Mouse (Mus musculus) midbrain, embryonic 11.5 days (tissue): ENCODE data around the gene Zim1. TPM values are rescaled to one million over a fixed set of nuclear protein-coding genes. Genes with fewer than 3 reads are reported as not detected.

Source experiments
- ATAC-seq: fragments of 200-750 bp; cut with Nextera tagmentation; 2 replicates; pipeline ENCODE4 v1.8.0; 2017; ENCODE audit warnings: moderate TSS enrichment, moderate library complexity; ENCODE audit not compliant: low FRiP score
- DNase-seq: peaks from one replicate; pipeline ENCODE4 v3.0.0; 2015; ENCODE audit warnings: low spot score; ENCODE audit errors: missing footprints
- H3K27ac ChIP-seq: fragments of 300-500 bp; sonication (generic); 2 replicates; pipeline ENCODE4 v1.5.1; 2014; ENCODE audit warnings: low read depth, low read length
- H3K27me3 ChIP-seq: fragments of 300-500 bp; sonication (generic); 2 replicates; pipeline ENCODE4 v1.6.1; 2014; ENCODE audit warnings: mild to moderate bottlenecking, low read length, moderate library complexity, mixed read lengths; ENCODE audit not compliant: control insufficient read depth, insufficient read depth
- H3K36me3 ChIP-seq: fragments of 300-500 bp; sonication (generic); 2 replicates; pipeline ENCODE4 v1.6.1; 2014; ENCODE audit warnings: mild to moderate bottlenecking, low read length, moderate library complexity, mixed read lengths; ENCODE audit not compliant: control insufficient read depth, insufficient read depth
- H3K4me1 ChIP-seq: fragments of 300-500 bp; sonication (generic); 2 replicates; pipeline ENCODE4 v1.6.1; 2014; ENCODE audit warnings: low read length; ENCODE audit not compliant: control insufficient read depth, insufficient read depth
- H3K4me2 ChIP-seq: fragments of 300-500 bp; sonication (generic); 2 replicates; pipeline ENCODE4 v1.6.1; 2014; ENCODE audit warnings: mild to moderate bottlenecking, moderate library complexity
- H3K4me3 ChIP-seq: fragments of 300-500 bp; sonication (generic); 2 replicates; pipeline ENCODE4 v1.5.1; 2014; ENCODE audit warnings: low read depth, low read length
- H3K9ac ChIP-seq: fragments of 300-500 bp; sonication (generic); 2 replicates; pipeline ENCODE4 v1.6.1; 2014; ENCODE audit warnings: low read length
- H3K9me3 ChIP-seq: fragments of 300-500 bp; sonication (generic); 2 replicates; pipeline ENCODE4 v1.6.1; 2016; ENCODE audit warnings: low read length; ENCODE audit not compliant: control insufficient read depth
- WGBS: fragments of 180-500 bp; shearing (Covaris S2); extraction: QIAGEN DNeasy Blood & Tissue Kit; methylation state at CpG from one replicate; pipeline ENCODE4 v1.1.7; 2014; 5-methylcytosine and 5-hydroxymethylcytosine counted together
- polyA plus RNA-seq: library from polyadenylated mRNA; unstranded; fragments of >200 nt; fragmentation: Nextera tagmentation; extraction: Ambion mirVana; gene quantifications from 2 replicates; pipeline ENCODE4 v1.2.1, GENCODE M21; 2014

The Zim1 gene
- polyA plus RNA-seq, 1 experiment from 2014 or later = 0.93 TPM

DNA sequence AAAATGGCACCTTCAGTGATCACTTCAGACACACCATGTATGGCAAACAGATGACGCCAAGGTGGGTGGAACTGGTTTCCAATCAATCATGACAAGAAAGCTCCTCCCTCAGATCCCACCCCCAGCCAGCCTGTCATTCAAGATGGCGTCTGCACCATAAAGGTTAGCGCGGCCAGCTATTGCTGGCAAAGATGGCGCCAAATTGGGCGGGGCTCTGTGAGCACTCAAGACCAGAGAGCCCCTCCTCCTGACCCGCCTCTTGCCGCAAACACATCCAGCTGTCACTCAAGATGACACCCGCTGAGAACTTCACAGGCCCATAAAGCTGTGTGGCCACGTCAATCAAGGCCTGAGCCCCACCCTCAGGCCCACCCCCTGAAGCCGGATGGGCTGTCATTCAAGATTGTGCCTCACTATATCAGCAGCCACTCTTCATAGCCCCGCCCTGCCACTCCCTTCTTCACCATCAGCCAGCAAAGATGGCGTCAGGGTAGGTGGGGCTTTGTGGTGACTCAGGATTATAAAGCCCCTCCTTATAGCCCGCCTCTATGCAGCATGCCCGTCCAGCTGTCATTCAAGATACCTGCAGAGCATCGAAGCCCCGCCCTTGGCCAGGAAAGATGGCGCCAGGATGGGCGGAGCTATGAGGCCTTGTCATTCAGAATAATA lies 32.1 kb upstream of the Zim1 start:
- H3K9me3 ChIP-seq = peaks cover 20% of the 10 kb centered on the region
- H3K4me2 ChIP-seq = peak overlapping the region; percentile 47
- peak overlapping the region; percentile 58; the same call in 1 of the 2 replicates for H3K4me3 ChIP-seq
- peak; percentile 83 for ATAC-seq
- no peaks in the 10 kb centered on the region for H3K4me1 ChIP-seq
- 47% methylated on average over 19 of the region's 19 CpGs for WGBS
- H3K27ac ChIP-seq = peak overlapping the region; percentile 77
- H3K36me3 ChIP-seq = no peaks in the 10 kb centered on the region
- H3K27me3 ChIP-seq = no peaks in the 10 kb centered on the region
- no peak overlapping the region; the same call in 1 of the 2 replicates for H3K9ac ChIP-seq
- DNase-seq = peak; percentile 98

DNA sequence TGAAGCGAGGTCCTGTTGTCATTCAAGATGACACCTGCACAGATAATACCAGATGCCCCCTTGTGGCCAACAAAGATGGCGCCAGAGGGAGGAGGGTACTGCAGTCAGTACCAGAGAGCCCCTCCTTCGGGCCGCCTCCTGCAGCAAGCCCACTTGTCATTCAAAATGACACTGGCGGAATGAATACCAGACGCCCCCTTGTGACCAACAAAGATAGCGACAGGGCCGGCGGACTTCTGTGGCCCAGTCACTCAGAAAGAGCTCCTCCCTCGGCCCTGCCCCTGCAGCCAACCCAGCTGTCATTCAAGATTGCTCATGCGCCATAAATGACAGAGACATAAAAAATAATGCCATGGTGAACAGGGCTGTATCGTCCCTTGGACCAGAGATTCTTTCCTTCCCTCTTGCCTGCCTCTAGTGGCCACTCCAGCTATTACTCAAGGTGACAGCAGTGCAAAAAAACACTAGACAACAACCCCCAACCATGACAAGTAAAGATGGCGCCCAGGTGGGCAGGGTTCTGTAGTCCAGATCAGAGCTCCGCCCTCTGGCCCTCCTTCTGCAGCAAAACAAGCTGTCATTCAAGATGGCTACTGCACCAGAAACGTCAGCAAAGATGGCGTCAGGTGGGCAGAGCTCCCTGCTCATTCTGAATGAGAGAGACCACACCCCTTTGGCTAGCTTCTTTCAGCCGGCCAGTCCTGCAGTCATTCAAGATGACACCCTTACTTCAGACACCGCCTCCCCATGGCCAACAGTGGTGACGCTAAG lies 31.3 kb upstream of the Zim1 start:
- peak overlapping the region; percentile 58; the same call in 1 of the 2 replicates for H3K4me3 ChIP-seq
- H3K27me3 ChIP-seq = no peaks in the 10 kb centered on the region
- H3K4me1 ChIP-seq = no peaks in the 10 kb centered on the region
- DNase-seq (peak; percentile 93), ATAC-seq (peak; percentile 51)
- WGBS = 56% methylated on average over 19 of the region's 19 CpGs
- H3K36me3 ChIP-seq = no peaks in the 10 kb centered on the region
- H3K9ac ChIP-seq = peak overlapping the region; percentile 10; the same call in 1 of the 2 replicates
- peak overlapping the region; percentile 77 for H3K27ac ChIP-seq
- H3K9me3 ChIP-seq = peaks cover 20% of the 10 kb centered on the region
- H3K4me2 ChIP-seq = peak overlapping the region; percentile 37

- Histone ChIP-seq H3K9ac (no peak overlapping the region), H3K4me1 (no peaks in the 10 kb centered on the region), H3K4me2 (no peak overlapping the region), H3K36me3 (peaks cover 8% of the 10 kb centered on the region; the same call in 1 of the 2 replicates), H3K9me3 (no peaks in the 10 kb centered on the region), H3K27me3 (no peaks in the 10 kb centered on the region), H3K27ac (no peak overlapping the region), H3K4me3 (no peak overlapping the region)
- DNase-seq = no peak
- ATAC-seq = no peak
- WGBS = 95% methylated on average over 15 of the region's 15 CpGs
Measured at GRCm38 (mm10) chr7:6709396-6709795, 13.1 kb upstream of the Zim1 start.

DNA sequence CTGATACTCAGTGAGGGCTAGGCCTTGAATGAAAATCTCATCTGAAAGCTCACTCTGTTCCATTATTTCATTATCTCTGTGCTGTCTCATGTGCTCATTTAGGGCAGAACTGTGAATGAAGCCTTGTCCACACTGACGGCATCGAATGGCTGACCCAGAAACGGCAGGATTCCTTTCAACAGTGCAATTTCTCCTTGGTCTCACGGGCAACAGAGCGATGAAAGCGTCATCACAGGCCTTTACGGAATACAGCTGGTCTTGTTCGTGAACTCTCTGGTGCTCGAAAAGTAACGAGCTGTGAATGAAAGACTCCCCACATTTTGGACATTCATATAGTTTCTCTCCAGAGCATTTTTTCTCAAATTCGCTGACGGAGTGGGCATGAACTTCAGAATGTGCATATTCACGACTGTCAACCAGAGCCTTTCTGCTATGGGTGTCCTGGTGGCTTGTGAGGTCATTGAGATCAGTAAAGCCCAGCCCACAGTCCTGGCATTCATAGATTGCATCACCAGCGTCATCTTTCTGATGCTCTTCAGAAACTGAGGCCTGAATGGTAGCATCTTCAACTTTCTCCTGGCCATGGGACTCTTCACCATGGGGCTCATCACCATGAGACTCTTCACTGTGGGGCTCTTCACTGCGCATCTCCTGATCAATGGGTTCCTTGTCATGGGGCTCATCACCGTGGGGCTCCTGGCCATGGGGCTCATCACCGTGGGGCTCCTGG lies 12.4 kb upstream of the Zim1 start:
- H3K4me1 ChIP-seq = no peaks in the 10 kb centered on the region
- no peaks in the 10 kb centered on the region for H3K27me3 ChIP-seq
- H3K9me3 ChIP-seq = no peaks in the 10 kb centered on the region
- no peak for ATAC-seq
- WGBS = 91% methylated on average over 17 of the region's 17 CpGs
- H3K4me2 ChIP-seq = no peak overlapping the region
- H3K27ac ChIP-seq = no peak overlapping the region
- no peak overlapping the region for H3K4me3 ChIP-seq
- peaks cover 8% of the 10 kb centered on the region; the same call in 1 of the 2 replicates for H3K36me3 ChIP-seq
- DNase-seq = no peak
- H3K9ac ChIP-seq = no peak overlapping the region

DNA sequence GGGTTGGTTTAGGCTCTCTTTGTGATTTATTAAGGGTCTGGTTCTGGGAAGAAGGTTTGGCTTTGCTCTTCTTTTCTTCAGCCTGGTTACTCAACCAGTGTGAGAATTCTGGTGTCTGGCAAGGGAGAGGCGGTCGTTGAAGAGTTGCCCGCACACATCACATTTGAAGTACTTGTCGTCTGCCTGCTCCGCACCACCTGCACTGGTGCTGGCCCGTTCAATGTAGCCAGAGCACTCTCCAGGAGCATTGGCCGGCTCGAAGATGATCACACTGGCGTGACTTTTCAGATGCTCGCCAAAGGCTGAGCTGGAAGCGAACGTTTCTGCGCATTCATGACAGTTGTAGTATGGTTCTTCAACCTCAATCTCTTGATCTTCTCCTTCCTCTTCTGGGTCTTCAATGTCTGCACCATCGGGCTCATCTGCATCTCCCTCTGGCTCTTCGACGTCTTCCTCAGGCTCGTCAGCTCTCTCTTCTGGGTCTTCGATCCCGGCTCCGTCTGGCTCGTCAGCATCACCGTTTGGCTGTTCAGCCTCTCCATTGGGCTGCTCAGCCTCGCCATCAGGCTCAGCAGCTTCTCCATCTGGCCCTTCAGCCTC lies 11.3 kb upstream of the Zim1 start:
- H3K27ac ChIP-seq = no peak overlapping the region
- ATAC-seq = no peak
- DNase-seq = peak; percentile 68
- no peak overlapping the region for H3K9ac ChIP-seq
- no peaks in the 10 kb centered on the region for H3K4me1 ChIP-seq
- H3K9me3 ChIP-seq = no peaks in the 10 kb centered on the region
- H3K36me3 ChIP-seq = peaks cover 8% of the 10 kb centered on the region; the same call in 1 of the 2 replicates
- H3K27me3 ChIP-seq = no peaks in the 10 kb centered on the region
- no peak overlapping the region for H3K4me2 ChIP-seq
- 93% methylated on average over 23 of the region's 23 CpGs for WGBS
- no peak overlapping the region for H3K4me3 ChIP-seq

GRCm38 (mm10) chr7:6699230-6699629 lies 3.0 kb upstream of the Zim1 start:
- no peaks in the 10 kb centered on the region for H3K27me3 ChIP-seq
- 80% methylated on average over 3 of the region's 3 CpGs for WGBS
- H3K9ac ChIP-seq = no peak overlapping the region
- ATAC-seq = no peak
- H3K9me3 ChIP-seq = no peaks in the 10 kb centered on the region
- H3K4me3 ChIP-seq = no peak overlapping the region
- no peak overlapping the region for H3K27ac ChIP-seq
- no peak overlapping the region for H3K4me2 ChIP-seq
- H3K4me1 ChIP-seq = no peaks in the 10 kb centered on the region
- peak; percentile 69 for DNase-seq
- 0 out of 2 replicates have a peak, but pooled peaks cover 2% of the 10 kb centered on the region for H3K36me3 ChIP-seq

- ATAC-seq = no peak
Measured at GRCm38 (mm10) chr7:6685511-6685910, 10.7 kb downstream of the Zim1 start.

DNA sequence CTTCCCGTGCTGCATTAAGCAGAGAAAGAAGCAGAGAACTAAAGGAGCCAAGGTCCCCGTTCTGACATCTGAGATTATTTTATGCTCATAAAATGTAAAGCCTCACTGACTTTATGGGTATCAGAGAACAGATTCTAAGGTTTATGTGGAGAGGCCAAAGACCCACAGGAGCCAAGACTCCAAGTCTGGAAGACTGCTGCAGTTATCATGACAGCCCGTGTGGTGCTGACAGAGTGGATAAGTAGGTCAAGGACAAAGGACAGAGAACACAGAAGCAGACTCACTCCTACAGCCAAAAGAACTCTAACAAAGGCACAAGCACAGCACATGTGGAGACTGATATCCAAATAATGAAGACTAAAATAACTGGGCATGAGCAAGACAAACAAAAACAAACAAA lies 29.5 kb downstream of the Zim1 start:
- Histone ChIP-seq H3K4me2 (no peak overlapping the region), H3K27ac (no peak overlapping the region), H3K9ac (no peak overlapping the region), H3K27me3 (no peaks in the 10 kb centered on the region), H3K9me3 (no peaks in the 10 kb centered on the region), H3K4me3 (no peak overlapping the region), H3K36me3 (no peaks in the 10 kb centered on the region), H3K4me1 (no peaks in the 10 kb centered on the region)
- WGBS = 86% methylated on average over 3 of the region's 3 CpGs
- DNase-seq (no peak), ATAC-seq (no peak)

More at GRCm38 (mm10) chr7:6685511-6685910, 10.7 kb downstream of the Zim1 start:
- no peak for DNase-seq
- WGBS = 94% methylated on average over 6 of the region's 6 CpGs
- Histone ChIP-seq H3K4me3 (no peak overlapping the region), H3K9ac (no peak overlapping the region), H3K36me3 (no peaks in the 10 kb centered on the region), H3K27me3 (no peaks in the 10 kb centered on the region), H3K9me3 (no peaks in the 10 kb centered on the region), H3K4me2 (no peak overlapping the region), H3K27ac (no peak overlapping the region), H3K4me1 (no peaks in the 10 kb centered on the region)
